Mouse (Mus musculus): ENCODE results near the gene Toe1. TPM values are rescaled to one million over a fixed set of nuclear protein-coding genes. Genes with fewer than 3 reads are reported as not detected.

The Toe1 gene
- total and polyA plus RNA-seq, 3 experiments, result 31.3 to 47.8 (median 40.3) TPM

DNA sequence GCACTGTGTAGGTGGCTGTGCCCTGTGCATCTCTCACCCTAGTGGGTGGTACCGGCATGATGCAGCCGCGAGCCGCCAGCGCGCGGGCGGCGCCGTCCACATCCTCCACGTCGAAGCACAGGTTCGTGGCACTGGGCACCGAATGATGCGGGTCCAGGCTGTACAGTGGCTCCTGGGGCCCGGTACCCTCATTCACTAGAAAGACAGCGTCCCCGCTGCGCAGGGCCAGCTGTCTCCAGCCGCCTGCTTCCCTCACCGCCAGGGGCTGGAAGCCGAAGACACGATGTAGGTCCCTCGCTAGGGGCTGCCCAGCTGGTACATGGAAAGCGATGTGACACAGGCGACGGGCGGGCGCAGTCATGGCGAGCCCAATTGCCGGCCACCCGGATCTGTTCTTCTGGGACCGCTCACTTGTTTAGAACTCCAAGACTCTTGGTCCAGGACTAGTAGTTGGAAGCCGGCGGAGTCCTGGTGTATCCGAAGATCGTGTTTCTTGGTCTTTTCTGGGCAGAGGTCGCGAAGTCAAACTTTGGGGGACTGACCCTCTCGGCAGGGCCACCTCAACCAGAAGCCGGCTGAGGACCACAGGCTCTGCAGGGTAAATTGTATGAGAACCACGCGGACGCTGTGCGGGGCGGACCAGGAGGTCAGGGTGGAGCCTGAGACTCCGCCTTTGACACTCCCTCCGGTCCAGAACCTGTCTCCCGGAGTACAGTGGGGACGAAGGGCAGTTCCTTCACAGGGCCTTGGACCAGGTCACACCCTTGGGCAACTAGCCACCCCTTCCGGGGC, 13.7 kb upstream of the Toe1 start (continued):
- no peak for TF ChIP-seq MAZ (IDR thresholded peaks at IDR 0.05; ENCODE audit: low read depth, low read length)
- TF ChIP-seq RAD21 (IDR thresholded peaks at IDR 0.05; ENCODE audit: low read depth, low read length), result no peak
- no peak for TF ChIP-seq GABPA (IDR thresholded peaks at IDR 0.05; ENCODE audit: insufficient replicate concordance, low read depth, low read length)
- TF ChIP-seq TCF12 (IDR thresholded peaks at IDR 0.05; ENCODE audit: low read depth, low read length), result no peak
- TF ChIP-seq TBP (conservative IDR thresholded peaks at IDR 0.05; ENCODE audit: low read depth, low read length), result 0 out of 2 replicates have a peak, but pooled peaks have one; percentile 23
- peak; percentile 57 for TF ChIP-seq POLR2A (IDR thresholded peaks at IDR 0.05; ENCODE audit: low read depth, low read length)
- no peak for TF ChIP-seq ZNF384 (IDR thresholded peaks at IDR 0.05; ENCODE audit: low read depth, low read length)
- TF ChIP-seq MAFK (IDR thresholded peaks at IDR 0.05; ENCODE audit: insufficient replicate concordance, low read length), result no peak
- TF ChIP-seq ZC3H11A (IDR thresholded peaks at IDR 0.05; ENCODE audit: low read depth, low read length), result no peak
- TF ChIP-seq ZKSCAN1 (IDR thresholded peaks at IDR 0.05; ENCODE audit: borderline replicate concordance, low read depth, low read length), result no peak
- no peak for TF ChIP-seq BHLHE40 (IDR thresholded peaks at IDR 0.05; ENCODE audit: low read depth, low read length)
- TF ChIP-seq JUND (conservative IDR thresholded peaks at IDR 0.05; ENCODE audit: low read depth, low read length), result no peak

- H3K4me1 ChIP-seq (ENCODE audit: control insufficient read depth in 1 of 2, insufficient read depth in 2 of 2), result peaks cover 4 to 12% of the 10 kb centered on the region in 2 experiments
- no peak overlapping the region for H3K27ac ChIP-seq (ENCODE audit: insufficient read depth, low read depth)
- no peak overlapping the region for H3K4me2 ChIP-seq (ENCODE audit: insufficient read depth, low read depth, poor library complexity, severe bottlenecking)
- no peaks in the 10 kb centered on the region for H3K79me2 ChIP-seq (replicated peaks; ENCODE audit: control insufficient read depth, extremely low read depth, insufficient read depth, poor library complexity, severe bottlenecking)
- no peak for DNase-seq (ENCODE audit: extremely low read depth)
- peaks cover 13 to 52% of the 10 kb centered on the region in 2 experiments for H3K36me3 ChIP-seq (replicated peaks in 1 of 2; ENCODE audit: control insufficient read depth in 1 of 2, insufficient read depth in 1 of 2, low read length in 1 of 2)
- TF ChIP-seq E2F4 (IDR thresholded peaks at IDR 0.05; ENCODE audit: insufficient replicate concordance, low read depth, low read length) (no peak), SMC3 (IDR thresholded peaks at IDR 0.05; ENCODE audit: low read depth, low read length) (no peak), CHD2 (IDR thresholded peaks at IDR 0.05; ENCODE audit: low read length) (no peak), TBP (conservative IDR thresholded peaks at IDR 0.05; ENCODE audit: low read depth, low read length) (no peak), PAX5 (IDR thresholded peaks at IDR 0.05; ENCODE audit: low read length) (no peak), UBTF (IDR thresholded peaks at IDR 0.05; ENCODE audit: low read depth, low read length) (no peak), MXI1 (IDR thresholded peaks at IDR 0.05; ENCODE audit: low read depth, low read length) (no peak), POLR2AphosphoS2 (IDR thresholded peaks at IDR 0.05; ENCODE audit: low read depth, low read length) (no peak), MAX (IDR thresholded peaks at IDR 0.05; ENCODE audit: low read length) (no peak), MYC (IDR thresholded peaks at IDR 0.05; ENCODE audit: low read depth, low read length) (no peak), MAZ (IDR thresholded peaks at IDR 0.05; ENCODE audit: low read depth, low read length) (no peak), NRF1 (IDR thresholded peaks at IDR 0.05; ENCODE audit: low read depth, low read length) (no peak), MAFK (IDR thresholded peaks at IDR 0.05; ENCODE audit: insufficient replicate concordance, low read length) (no peak)
- no peaks in the 10 kb centered on the region for H3K27me3 ChIP-seq (replicated peaks)
- in situ Hi-C loops (cut with MboI; ENCODE audit: low pct_ligation_motif_present, low pct_unique_long_range_greater_than_20kb, low sequenced_read_pairs), result loop anchor here (5.0 to 25.0 kb wide), 3 partner anchors 172 to 658 kb away; partner anchors contain the start of genes 1700042G07Rik, Gm49337, Lurap1 and Tspan1
- no peak overlapping the region for H3K9ac ChIP-seq (ENCODE audit: insufficient read depth, low read depth)
- dilution Hi-C loops (cut with MboI; ENCODE audit: extremely low pct_ligation_motif_present, extremely low pct_unique_long_range_greater_than_20kb, low sequenced_read_pairs), result no loop called here
- no peaks in the 10 kb centered on the region for H3K9me3 ChIP-seq (replicated peaks; ENCODE audit: low read length)
- H3K4me3 ChIP-seq (replicated peaks in 1 of 3; ENCODE audit: low read depth in 2 of 3, low read length in 2 of 3, poor library complexity in 1 of 3), result no peak overlapping the region
Observed at GRCm38 (mm10) chr4:116819968-116820901, 12.8 kb upstream of the Toe1 start.
